Mouse (Mus musculus) kidney, postnatal 25 days (tissue): ENCODE data around the gene Upp1.

Experiments
- DNase-seq, 2 experiments: peaks; one replicate each; pipeline ENCODE4 v3.0.0; 2021; ENCODE audit warnings: mixed read lengths in 2 of 2

Upp1 gene

DNA sequence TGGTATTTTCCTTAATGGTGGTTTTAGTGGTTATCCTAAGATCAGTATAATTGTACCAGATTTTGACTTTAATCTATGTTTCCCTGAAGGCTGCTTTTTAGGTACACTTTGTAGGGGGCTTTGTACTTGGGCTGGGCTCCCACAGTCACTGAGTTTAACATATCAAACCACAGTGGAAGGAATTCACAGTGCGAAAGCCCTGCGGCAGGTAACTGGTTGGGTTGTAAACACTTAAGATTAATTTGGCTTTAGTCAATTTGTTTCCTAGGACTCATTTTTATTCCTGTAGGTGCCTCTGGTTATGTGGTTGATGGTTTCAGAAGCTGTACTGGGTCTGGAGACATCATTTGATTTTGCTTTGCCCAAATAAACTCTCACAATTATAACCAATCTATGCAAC is 49.4 kb downstream of the Upp1 start:
- peak; percentile 34 to 67 for DNase-seq

DNA sequence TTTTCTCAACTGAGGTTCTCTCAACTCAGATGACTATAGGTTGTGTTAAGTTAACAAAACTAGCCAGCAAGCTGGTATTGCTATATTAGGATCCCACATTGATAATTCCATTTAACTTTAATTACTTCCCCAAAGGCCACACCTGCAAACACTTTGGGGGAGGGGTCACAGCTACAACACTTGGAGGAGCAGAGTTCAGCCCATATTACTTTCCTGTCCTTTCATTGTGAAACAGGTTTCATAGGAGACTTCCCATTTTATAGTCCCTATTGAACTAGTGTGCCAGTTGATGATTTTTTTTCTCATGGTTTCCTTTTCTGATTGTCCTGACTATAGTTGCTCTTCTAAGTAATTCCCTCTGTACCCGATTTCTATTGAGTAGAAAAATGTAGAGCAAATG is 63.6 kb downstream of the Upp1 start:
- no peak for DNase-seq
